8 mouse cellular contexts compared by ENCODE assay signal in the genomic region with DNA sequence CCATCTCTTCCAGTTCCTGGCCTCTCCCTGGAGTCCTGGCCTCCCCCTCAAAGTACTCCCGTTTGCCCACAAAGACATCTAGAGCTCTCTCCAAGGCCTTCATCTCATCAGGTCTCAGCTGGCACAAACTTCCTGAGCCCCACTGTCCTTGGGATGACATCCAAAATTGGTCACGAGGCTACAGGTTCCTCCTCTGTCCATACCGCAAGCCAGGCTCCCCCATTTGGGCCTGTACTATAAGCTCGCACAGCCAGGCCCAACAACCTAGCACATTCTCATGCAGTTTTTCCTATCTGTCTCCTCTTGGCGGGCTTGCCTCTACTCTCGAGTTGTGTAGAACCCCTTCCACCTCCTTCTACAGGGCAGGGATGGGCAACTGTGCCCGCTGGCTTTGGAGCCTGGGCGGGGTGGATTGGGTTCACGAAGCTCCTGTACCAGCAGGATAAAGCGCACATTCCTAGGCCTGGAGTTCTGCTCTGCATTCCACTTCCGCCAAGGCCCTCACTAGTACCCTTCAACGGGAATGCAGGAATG. TPM values are rescaled to one million over a fixed set of nuclear protein-coding genes. Genes with fewer than 3 reads are reported as not detected.
DNase-seq lines count a peak whose midpoint lies in the region; ATAC-seq and TF ChIP-seq lines count a peak whose summit lies in the region.

No protein-coding gene starts in this region.

- no peaks in the 10 kb centered on the region for H3K9me3 ChIP-seq in lung, embryonic 16.5 days (ENCODE audit: control insufficient read depth, low read length)
- no peaks in the 10 kb centered on the region for H3K9me3 ChIP-seq in forebrain, embryonic 15.5 days
- H3K9me3 ChIP-seq in limb, embryonic 15.5 days = no peaks in the 10 kb centered on the region
- no peaks in the 10 kb centered on the region for H3K9me3 ChIP-seq in stomach, postnatal 0 days (ENCODE audit: control insufficient read depth, low read length)

- H3K4me2 ChIP-seq in lung, embryonic 16.5 days (ENCODE audit: low read depth, low read length) = peak overlapping the region; percentile 88
- peak overlapping the region; percentile 85 for H3K4me2 ChIP-seq in forebrain, embryonic 15.5 days (replicated peaks)
- H3K4me2 ChIP-seq in limb, embryonic 15.5 days = peak overlapping the region; percentile 90
- peak overlapping the region; percentile 94 for H3K4me2 ChIP-seq in stomach, postnatal 0 days (replicated peaks; ENCODE audit: low read depth)

- H3K36me3 ChIP-seq in lung, embryonic 16.5 days (ENCODE audit: control insufficient read depth, insufficient read depth, low read length) = no peaks in the 10 kb centered on the region
- no peaks in the 10 kb centered on the region for H3K36me3 ChIP-seq in forebrain, embryonic 15.5 days
- peaks cover 9% of the 10 kb centered on the region; the same call in 1 of the 2 replicates for H3K36me3 ChIP-seq in limb, embryonic 15.5 days
- H3K36me3 ChIP-seq in stomach, postnatal 0 days (ENCODE audit: control insufficient read depth, insufficient read depth, low read length) = no peaks in the 10 kb centered on the region

- WGBS in lung, embryonic 16.5 days = 45% methylated on average over 12 of the region's 12 CpGs
- 42% methylated on average over 12 of the region's 12 CpGs for WGBS in forebrain, embryonic 15.5 days
- 43% methylated on average over 12 of the region's 12 CpGs for WGBS in limb, embryonic 15.5 days
- 44% methylated on average over 12 of the region's 12 CpGs for WGBS in stomach, postnatal 0 days

- TF ChIP-seq CTCF in stomach, postnatal 0 days (IDR thresholded peaks at IDR 0.05; ENCODE audit: low read depth) = no peak

- no peak for ATAC-seq in lung, embryonic 16.5 days (ENCODE audit: low read depth)
- ATAC-seq in forebrain, embryonic 15.5 days (replicated peaks) = no peak
- ATAC-seq in limb, embryonic 15.5 days (ENCODE audit: insufficient number of reproducible peaks, low FRiP score, low TSS enrichment, low read depth) = no peak
- no peak for ATAC-seq in stomach, postnatal 0 days (ENCODE audit: low FRiP score, low TSS enrichment)

- peak overlapping the region; percentile 98 for H3K27ac ChIP-seq in lung, embryonic 16.5 days (ENCODE audit: low read length)
- no peak overlapping the region for H3K27ac ChIP-seq in forebrain, embryonic 15.5 days (replicated peaks)
- H3K27ac ChIP-seq in limb, embryonic 15.5 days = peak overlapping the region; percentile 84
- peak overlapping the region; percentile 96 for H3K27ac ChIP-seq in stomach, postnatal 0 days (replicated peaks)

- H3K4me1 ChIP-seq in lung, embryonic 16.5 days (replicated peaks; ENCODE audit: control insufficient read depth, insufficient read depth, low read length) = peaks cover 17% of the 10 kb centered on the region
- peaks cover 32% of the 10 kb centered on the region for H3K4me1 ChIP-seq in forebrain, embryonic 15.5 days
- H3K4me1 ChIP-seq in limb, embryonic 15.5 days = peaks cover 36% of the 10 kb centered on the region
- peaks cover 2% of the 10 kb centered on the region; the same call in 1 of the 2 replicates for H3K4me1 ChIP-seq in stomach, postnatal 0 days (replicated peaks; ENCODE audit: control insufficient read depth, insufficient read depth)

- TF ChIP-seq EP300 in stomach, postnatal 0 days (optimal IDR thresholded peaks at IDR 0.05) = no peak

- DNase-seq in lung, postnatal 36 days = no peak
- no peak for DNase-seq in stomach, postnatal 0 days (ENCODE audit: low spot score)
- DNase-seq in left cerebral cortex, adult 11 months (ENCODE audit: low spot score) = no peak
- no peak for DNase-seq in T-cell, adult 2 months (ENCODE audit: low spot score)
- DNase-seq in right cerebral cortex, postnatal 14 days = no peak

- H3K4me3 ChIP-seq in lung, embryonic 16.5 days (ENCODE audit: low read length) = peak overlapping the region; percentile 74
- peak overlapping the region; percentile 78 for H3K4me3 ChIP-seq in forebrain, embryonic 15.5 days
- H3K4me3 ChIP-seq in limb, embryonic 15.5 days = peak overlapping the region; percentile 91
- H3K4me3 ChIP-seq in stomach, postnatal 0 days (ENCODE audit: low read depth, low read length) = peak overlapping the region; percentile 81

- peaks cover 5% of the 10 kb centered on the region; the same call in 1 of the 2 replicates for H3K27me3 ChIP-seq in lung, embryonic 16.5 days (ENCODE audit: control insufficient read depth, insufficient read depth, low read depth, low read length)
- H3K27me3 ChIP-seq in forebrain, embryonic 15.5 days = no peaks in the 10 kb centered on the region
- no peaks in the 10 kb centered on the region for H3K27me3 ChIP-seq in limb, embryonic 15.5 days
- H3K27me3 ChIP-seq in stomach, postnatal 0 days (ENCODE audit: control insufficient read depth, insufficient read depth, low read length) = no peaks in the 10 kb centered on the region

- H3K9ac ChIP-seq in lung, embryonic 16.5 days (ENCODE audit: low read length) = peak overlapping the region; percentile 56
- H3K9ac ChIP-seq in forebrain, embryonic 15.5 days (replicated peaks) = no peak overlapping the region; the same call in 1 of the 2 replicates
- H3K9ac ChIP-seq in limb, embryonic 15.5 days = 0 out of 2 replicates have a peak overlapping the region, but pooled peaks have one; percentile 14
- peak overlapping the region; percentile 90 for H3K9ac ChIP-seq in stomach, postnatal 0 days (ENCODE audit: low read length)

RNA-seq across cellular contexts. Expression of a gene that starts 0.7 kb away (rescaled TPM):
- polyA plus RNA-seq in lung, embryonic 16.5 days (2015; fragmentation: Nextera tagmentation; extraction: Ambion mirVana) = 13.5 and 15.8 TPM in 2 replicates
- polyA plus RNA-seq in forebrain, embryonic 15.5 days (2015; fragmentation: Nextera tagmentation; extraction: Ambion mirVana) = 24.0 and 27.0 TPM in 2 replicates
- polyA plus RNA-seq in limb, embryonic 15.5 days (2015; fragmentation: Nextera tagmentation; extraction: Ambion mirVana) = 24.0 and 26.7 TPM in 2 replicates
- 20.7 and 21.2 TPM in 2 replicates for polyA plus RNA-seq in stomach, postnatal 0 days (2015; fragmentation: Nextera tagmentation; extraction: Ambion mirVana)

RNA-seq across cellular contexts. Expression of a gene that starts 39.5 kb away (rescaled TPM):
- polyA plus RNA-seq in lung, embryonic 16.5 days (2015; fragmentation: Nextera tagmentation; extraction: Ambion mirVana) = 15.0 and 20.3 TPM in 2 replicates
- polyA plus RNA-seq in forebrain, embryonic 15.5 days (2015; fragmentation: Nextera tagmentation; extraction: Ambion mirVana) = 5.3 and 6.2 TPM in 2 replicates
- 13.1 and 14.5 TPM in 2 replicates for polyA plus RNA-seq in limb, embryonic 15.5 days (2015; fragmentation: Nextera tagmentation; extraction: Ambion mirVana)
- polyA plus RNA-seq in stomach, postnatal 0 days (2015; fragmentation: Nextera tagmentation; extraction: Ambion mirVana) = 9.6 and 9.8 TPM in 2 replicates

RNA-seq across cellular contexts. Expression of a gene that starts 42.3 kb away (rescaled TPM):
- 11.1 and 11.3 TPM in 2 replicates for polyA plus RNA-seq in lung, embryonic 16.5 days (2015; fragmentation: Nextera tagmentation; extraction: Ambion mirVana)
- 0.98 TPM in 2 replicates for polyA plus RNA-seq in forebrain, embryonic 15.5 days (2015; fragmentation: Nextera tagmentation; extraction: Ambion mirVana)
- polyA plus RNA-seq in limb, embryonic 15.5 days (2015; fragmentation: Nextera tagmentation; extraction: Ambion mirVana) = 3.4 and 3.7 TPM in 2 replicates
- polyA plus RNA-seq in stomach, postnatal 0 days (2015; fragmentation: Nextera tagmentation; extraction: Ambion mirVana) = 11.3 and 12.1 TPM in 2 replicates

RNA-seq across cellular contexts. Expression of a gene that starts 46.3 kb away (rescaled TPM):
- 42.4 and 43.5 TPM in 2 replicates for polyA plus RNA-seq in lung, embryonic 16.5 days (2015; fragmentation: Nextera tagmentation; extraction: Ambion mirVana)
- polyA plus RNA-seq in forebrain, embryonic 15.5 days (2015; fragmentation: Nextera tagmentation; extraction: Ambion mirVana) = 79.1 and 147 TPM in 2 replicates
- polyA plus RNA-seq in limb, embryonic 15.5 days (2015; fragmentation: Nextera tagmentation; extraction: Ambion mirVana) = 75.1 and 86.0 TPM in 2 replicates
- 84.5 and 98.2 TPM in 2 replicates for polyA plus RNA-seq in stomach, postnatal 0 days (2015; fragmentation: Nextera tagmentation; extraction: Ambion mirVana)
